Mouse (Mus musculus) spleen, adult 18-20 months (tissue): ENCODE measurements around the gene Gm20854.
"Not testable (repeated sequence)": the region's sequence is repeated elsewhere in the genome, so short reads cannot be mapped to it uniquely, and the experiment has no call there.

Source experiments
- DNase-seq, 2 experiments: peaks; one replicate each; pipeline ENCODE4 v3.0.0; 2022; ENCODE audit warnings: mixed read lengths in 2 of 2

Gm20854 gene

GRCm38 (mm10) chrY:85530808-85531207, at the start of gene Gm20854:
TSS of gene Gm20854 (minus strand) at chrY:85530908.
- DNase-seq, result not testable (repeated sequence)
